Mouse (Mus musculus) adrenal gland, adult (tissue): ENCODE data around the gene Acsm3.

Experiments used
- DNase-seq, 2 experiments: peaks; one replicate each; pipeline ENCODE4 v3.0.0; 2022 to 2023; ENCODE audit warnings: low spot score in 1 of 2; ENCODE audit not compliant: inconsistent age in 2 of 2

Gene Acsm3

GRCm38 (mm10) chr7:119795311-119795710, 34.6 kb downstream of the Acsm3 start:
- DNase-seq, result no peak

- DNase-seq, result peak in 1 of 2 experiments; percentile 46
Measured at GRCm38 (mm10) chr7:119800488-119800887, 39.8 kb downstream of the Acsm3 start.

- no peak for DNase-seq
Measured at GRCm38 (mm10) chr7:119800991-119801390, 40.3 kb downstream of the Acsm3 start.

- DNase-seq, result no peak
Measured at GRCm38 (mm10) chr7:119807396-119807795, 46.7 kb downstream of the Acsm3 start.

GRCm38 (mm10) chr7:119808723-119809122, 48.0 kb downstream of the Acsm3 start:
- DNase-seq, result no peak

- DNase-seq, result no peak
Measured at GRCm38 (mm10) chr7:119835371-119835770, 74.6 kb downstream of the Acsm3 start.

- DNase-seq, result no peak
Measured at GRCm38 (mm10) chr7:119835996-119836777, 75.5 kb downstream of the Acsm3 start.
